In the genomic region with DNA sequence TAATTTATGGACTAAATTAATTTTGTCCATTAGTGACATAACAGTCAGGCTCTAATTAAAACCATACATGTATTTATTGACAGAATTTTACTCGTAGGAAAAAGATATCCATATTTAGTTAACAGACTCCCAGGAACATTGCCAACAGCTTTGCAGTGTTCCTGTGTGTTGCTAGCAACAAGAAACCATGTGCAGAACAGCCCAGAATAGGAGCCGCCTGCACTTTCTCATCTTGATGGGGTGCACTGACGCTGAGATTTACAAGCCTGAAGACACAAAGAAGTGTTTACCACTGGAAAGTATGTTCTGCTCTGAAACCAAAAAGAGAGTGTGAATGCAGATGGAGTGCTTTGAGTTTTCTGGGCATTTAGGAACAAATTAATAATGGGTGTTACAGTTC, we compare ENCODE assay signal across 12 mouse cellular contexts.
DNase-seq lines count a peak whose midpoint lies in the region; ATAC-seq lines count a peak whose summit lies in the region.
"Had no signal": no experiment of that assay in that cellular context is flagged by ENCODE, and none has a peak within 500 bp of the region (broad histone marks: within the 10 kb centered on the region; RNA-seq: fewer than 3 reads in every experiment).

No protein-coding gene starts in this region.

- ATAC-seq in hindbrain, embryonic 13.5 days (ENCODE audit: low FRiP score) = no peak

- no peaks in the 10 kb centered on the region for H3K27me3 ChIP-seq in hindbrain, embryonic 13.5 days
- H3K27me3 ChIP-seq: CH12.LX; heart, embryonic 13.5 days; liver, embryonic 15.5 days; neural tube, embryonic 15.5 days had no signal

- H3K9ac ChIP-seq in hindbrain, embryonic 13.5 days = no peak overlapping the region
- H3K9ac ChIP-seq: heart, embryonic 13.5 days; liver, embryonic 15.5 days; neural tube, embryonic 15.5 days had no signal

- no peak overlapping the region for H3K27ac ChIP-seq in hindbrain, embryonic 13.5 days
- H3K27ac ChIP-seq: heart, embryonic 13.5 days; liver, embryonic 15.5 days; neural tube, embryonic 15.5 days had no signal

- H3K9me3 ChIP-seq in hindbrain, embryonic 13.5 days = no peaks in the 10 kb centered on the region
- H3K9me3 ChIP-seq: heart, embryonic 13.5 days; liver, embryonic 15.5 days; neural tube, embryonic 15.5 days had no signal

- no peak overlapping the region for H3K4me3 ChIP-seq in hindbrain, embryonic 13.5 days
- H3K4me3 ChIP-seq: heart, embryonic 13.5 days; liver, embryonic 15.5 days; neural tube, embryonic 15.5 days had no signal

- H3K4me1 ChIP-seq in hindbrain, embryonic 13.5 days (replicated peaks) = no peaks in the 10 kb centered on the region
- H3K4me1 ChIP-seq: heart, embryonic 13.5 days; liver, embryonic 15.5 days; neural tube, embryonic 15.5 days had no signal

- no peak overlapping the region for H3K4me2 ChIP-seq in hindbrain, embryonic 13.5 days
- H3K4me2 ChIP-seq: heart, embryonic 13.5 days; liver, embryonic 15.5 days; neural tube, embryonic 15.5 days had no signal

- no peaks in the 10 kb centered on the region for H3K36me3 ChIP-seq in hindbrain, embryonic 13.5 days
- H3K36me3 ChIP-seq: heart, embryonic 13.5 days; liver, embryonic 15.5 days; neural tube, embryonic 15.5 days had no signal

- intact Hi-C loops in heart, postnatal 25 days (cut with DNase I) = no loop called here
- intact Hi-C loops in heart, postnatal 10 days (cut with DNase I) = no loop called here
- intact Hi-C loops in left cerebral cortex, postnatal 36 days (cut with DNase I) = no loop called here

- whole genome bisulfite sequencing in hindbrain, embryonic 13.5 days = 88% methylated on average over 3 of the region's 3 CpGs

- DNase-seq in heart, adult 18-20 months = peak; percentile 27 to 38
- DNase-seq in heart, postnatal 25 days (ENCODE audit: low spot score) = no peak
- peak; percentile 55 for DNase-seq in NIH3T3 (ENCODE audit: low read depth)
- peak; percentile 57 to 63 for DNase-seq in heart, postnatal 10 days
- DNase-seq in left cerebral cortex, postnatal 36 days (ENCODE audit: low spot score in 2 of 2) = peak; percentile 40 to 42
- no peak for DNase-seq in embryo, embryonic 11 days
- no peak for DNase-seq in spleen, postnatal 4 days (ENCODE audit: low spot score in 2 of 2)

Comparison
In these comparisons a context has a peak if more than half of its experiments do, and no peak if none do; other contexts are left out.
1. DNase-seq: peak in heart, adult 18-20 months (2 of 2), NIH3T3 (single experiment), heart, postnatal 10 days (2 of 2) and left cerebral cortex, postnatal 36 days (2 of 2); none in heart, postnatal 25 days (single experiment), embryo, embryonic 11 days (single experiment) and spleen, postnatal 4 days (0 of 2).